In the genomic region with DNA sequence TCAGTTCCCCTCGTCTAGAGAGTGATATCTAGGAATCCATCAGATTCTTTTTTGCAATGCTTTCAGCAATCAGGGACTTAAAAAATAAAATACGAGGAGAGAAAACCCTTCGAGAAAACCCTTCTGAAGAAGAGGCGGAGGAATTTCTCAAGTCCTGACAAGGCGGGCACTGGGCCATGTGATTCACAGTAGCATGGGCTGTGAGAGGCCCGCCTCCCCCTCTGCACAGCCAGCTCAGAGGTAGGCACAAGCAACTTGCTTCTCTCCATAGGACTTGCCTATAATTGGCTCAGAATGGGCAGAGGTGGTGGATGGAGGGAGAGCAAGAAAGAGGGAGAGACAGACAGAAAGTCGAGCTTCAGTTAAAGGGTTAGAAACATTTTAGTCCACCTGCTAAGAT, we compare ENCODE assay signal across 13 mouse cellular contexts. TPM values are rescaled to one million over a fixed set of nuclear protein-coding genes. Genes with fewer than 3 reads are reported as not detected.
DNase-seq lines count a peak whose midpoint lies in the region; ATAC-seq lines count a peak whose summit lies in the region.
"Had no signal": no experiment of that assay in that cellular context is flagged by ENCODE, and none has a peak within 500 bp of the region (broad histone marks: within the 10 kb centered on the region; RNA-seq: fewer than 3 reads in every experiment).

No protein-coding gene starts in this region.

- H3K27ac ChIP-seq in hindbrain, embryonic 13.5 days, result no peak overlapping the region
- H3K27ac ChIP-seq in hindbrain, embryonic 10.5 days, result no peak overlapping the region
- H3K27ac ChIP-seq: forebrain, embryonic 10.5 days had no signal

- no peak overlapping the region for H3K9ac ChIP-seq in hindbrain, embryonic 13.5 days

- H3K4me2 ChIP-seq in hindbrain, embryonic 13.5 days, result peak overlapping the region; percentile 68

- peaks cover 37% of the 10 kb centered on the region for H3K4me1 ChIP-seq in hindbrain, embryonic 13.5 days (replicated peaks)
- peaks cover 26% of the 10 kb centered on the region for H3K4me1 ChIP-seq in hindbrain, embryonic 10.5 days (replicated peaks)

- ATAC-seq in hindbrain, embryonic 13.5 days (ENCODE audit: low FRiP score), result no peak
- ATAC-seq: Patski had no signal

- H3K4me3 ChIP-seq in hindbrain, embryonic 13.5 days, result no peak overlapping the region
- no peak overlapping the region for H3K4me3 ChIP-seq in hindbrain, embryonic 10.5 days

- H3K27me3 ChIP-seq in hindbrain, embryonic 13.5 days, result no peaks in the 10 kb centered on the region
- H3K27me3 ChIP-seq in hindbrain, embryonic 10.5 days (ENCODE audit: insufficient read depth, poor library complexity, severe bottlenecking), result no peaks in the 10 kb centered on the region; the same call in 1 of the 2 replicates
- H3K27me3 ChIP-seq: Patski had no signal

- no peaks in the 10 kb centered on the region for H3K36me3 ChIP-seq in hindbrain, embryonic 13.5 days
- H3K36me3 ChIP-seq in hindbrain, embryonic 10.5 days, result no peaks in the 10 kb centered on the region

- no peak for DNase-seq in hindbrain, embryonic 10.5 days (ENCODE audit: low spot score)
- peak; percentile 41 for DNase-seq in testis, postnatal 10 days (ENCODE audit: low spot score)
- DNase-seq in testis, postnatal 14 days (ENCODE audit: low spot score), result no peak
- DNase-seq in frontal cortex, postnatal 36 days (ENCODE audit: low spot score in 2 of 2), result peak; percentile 51 to 67
- DNase-seq in right cerebral cortex, postnatal 4 days, result peak; percentile 16
- DNase-seq in cerebellum, postnatal 36 days, result no peak
- DNase-seq in heart, adult 8-10 months (ENCODE audit: low spot score), result no peak
- DNase-seq: cerebellum, adult 8-10 months; thymus, adult 18-20 months had no signal

- H3K9me3 ChIP-seq in hindbrain, embryonic 13.5 days, result no peaks in the 10 kb centered on the region; the same call in 1 of the 2 replicates
- H3K9me3 ChIP-seq in hindbrain, embryonic 10.5 days, result 0 out of 2 replicates have a peak, but pooled peaks cover 3% of the 10 kb centered on the region

- 67% methylated on average over 7 of the region's 7 CpGs for WGBS in hindbrain, embryonic 13.5 days
- WGBS in hindbrain, embryonic 10.5 days, result 75% methylated on average over 7 of the region's 7 CpGs

RNA-seq across cellular contexts. Expression of a gene that starts 4.4 kb away (rescaled TPM):
- polyA plus RNA-seq in hindbrain, embryonic 13.5 days (2015; fragmentation: Nextera tagmentation; extraction: Ambion mirVana), result 11.1 and 12.7 TPM in 2 replicates
- polyA plus RNA-seq in hindbrain, embryonic 10.5 days (2016; fragmentation: Nextera tagmentation; extraction: Ambion mirVana), result 9.0 and 12.0 TPM in 2 replicates
- total RNA-seq in heart, adult 8-10 months (2022), result 1 to 10 TPM; 6.5 to 9.4 (median 7.5) TPM
- total RNA-seq: neutrophil, adult 5-6 weeks had no signal

RNA-seq across cellular contexts. Expression of a gene that starts 33.2 kb away (rescaled TPM):
- polyA plus RNA-seq in hindbrain, embryonic 13.5 days (2015; fragmentation: Nextera tagmentation; extraction: Ambion mirVana), result 81.7 and 85.0 TPM in 2 replicates
- 38.6 and 40.1 TPM in 2 replicates for polyA plus RNA-seq in hindbrain, embryonic 10.5 days (2016; fragmentation: Nextera tagmentation; extraction: Ambion mirVana)
- 10 to 100 TPM; 34.4 to 41.6 (median 40.6) TPM for total RNA-seq in heart, adult 8-10 months (2022)

RNA-seq across cellular contexts. Expression of a gene that starts 46.0 kb away (rescaled TPM):
- polyA plus RNA-seq in hindbrain, embryonic 13.5 days (2015; fragmentation: Nextera tagmentation; extraction: Ambion mirVana), result 31.6 and 33.3 TPM in 2 replicates
- 46.1 and 48.7 TPM in 2 replicates for polyA plus RNA-seq in hindbrain, embryonic 10.5 days (2016; fragmentation: Nextera tagmentation; extraction: Ambion mirVana)
- total RNA-seq in heart, adult 8-10 months (2022), result 10 to 100 TPM; 15.2 to 18.2 (median 16.1) TPM

Comparison
In these comparisons a context has a peak if more than half of its experiments do, and no peak if none do; other contexts are left out.
1. DNase-seq: peak in testis, postnatal 10 days (single experiment), frontal cortex, postnatal 36 days (2 of 2) and right cerebral cortex, postnatal 4 days (single experiment); none in hindbrain, embryonic 10.5 days (single experiment), testis, postnatal 14 days (single experiment), cerebellum, postnatal 36 days (0 of 2) and heart, adult 8-10 months (single experiment).